Mouse (Mus musculus): ENCODE data around the gene Psen2. TPM values are rescaled to one million over a fixed set of nuclear protein-coding genes. Genes with fewer than 3 reads are reported as not detected.

The Psen2 gene
- total and polyA plus RNA-seq, 3 experiments: 11.6 to 30.5 (median 13.1) TPM

- H3K27me3 ChIP-seq (ENCODE audit: control insufficient read depth, insufficient read depth, low read length): no peaks in the 10 kb centered on the region
- no peak overlapping the region for H3K4me3 ChIP-seq
- TF ChIP-seq POLR2A (IDR thresholded peaks at IDR 0.05; ENCODE audit: insufficient read depth, low read depth, low read length): no peak
- TF ChIP-seq CTCF (IDR thresholded peaks at IDR 0.05): no peak
- TF ChIP-seq EP300 (IDR thresholded peaks at IDR 0.05; ENCODE audit: insufficient read depth, low read depth, low read length): no peak
- intact Hi-C loops (cut with DNase I): loop anchor here (2.0 kb wide), 1 partner anchor 17 kb away; no protein-coding TSS in a partner anchor
- H3K9ac ChIP-seq (ENCODE audit: low read depth, low read length): no peak overlapping the region
- H3K36me3 ChIP-seq (ENCODE audit: control insufficient read depth, insufficient read depth, low read length): no peaks in the 10 kb centered on the region
- WGBS: 80% methylated on average over 5 of the region's 5 CpGs
- no peaks in the 10 kb centered on the region for H3K79me2 ChIP-seq (replicated peaks; ENCODE audit: control insufficient read depth, insufficient read depth, low read length)
- no peak for DNase-seq
- H3K27ac ChIP-seq: peak overlapping the region; percentile 84
- peaks cover 19% of the 10 kb centered on the region for H3K4me1 ChIP-seq (ENCODE audit: control insufficient read depth, insufficient read depth, low read length)
Observed at GRCm38 (mm10) chr1:180303600-180303999, 40.4 kb upstream of the Psen2 start.

- H3K27me3 ChIP-seq (ENCODE audit: control insufficient read depth, insufficient read depth, low read length): no peaks in the 10 kb centered on the region
- peak overlapping the region; percentile 84 for H3K27ac ChIP-seq
- no peaks in the 10 kb centered on the region for H3K36me3 ChIP-seq (ENCODE audit: control insufficient read depth, insufficient read depth, low read length)
- no peaks in the 10 kb centered on the region for H3K79me2 ChIP-seq (replicated peaks; ENCODE audit: control insufficient read depth, insufficient read depth, low read length)
- WGBS: 34% methylated on average over 12 of the region's 12 CpGs
- peak; percentile 49 to 70 for DNase-seq
- H3K4me1 ChIP-seq (ENCODE audit: control insufficient read depth, insufficient read depth, low read length): peaks cover 17% of the 10 kb centered on the region
- intact Hi-C loops (cut with DNase I): loop anchor here (2.0 kb wide), 1 partner anchor 16 kb away; no protein-coding TSS in a partner anchor
- H3K4me3 ChIP-seq: no peak overlapping the region; the same call in 1 of the 2 replicates
- TF ChIP-seq CTCF (IDR thresholded peaks at IDR 0.05) (no peak), EP300 (IDR thresholded peaks at IDR 0.05; ENCODE audit: insufficient read depth, low read depth, low read length) (peak; percentile 79), POLR2A (IDR thresholded peaks at IDR 0.05; ENCODE audit: insufficient read depth, low read depth, low read length) (peak; percentile 77; the same call in 1 of the 2 replicates)
- H3K9ac ChIP-seq (ENCODE audit: low read depth, low read length): no peak overlapping the region
Observed at GRCm38 (mm10) chr1:180302253-180303120, 39.2 kb upstream of the Psen2 start.

GRCm38 (mm10) chr1:180300997-180301396 is 37.8 kb upstream of the Psen2 start:
- no peak overlapping the region; the same call in 1 of the 2 replicates for H3K27ac ChIP-seq
- intact Hi-C loops (cut with DNase I): no loop called here
- TF ChIP-seq EP300 (IDR thresholded peaks at IDR 0.05; ENCODE audit: insufficient read depth, low read depth, low read length) (no peak), CTCF (IDR thresholded peaks at IDR 0.05) (no peak), POLR2A (IDR thresholded peaks at IDR 0.05; ENCODE audit: insufficient read depth, low read depth, low read length) (no peak)
- no peaks in the 10 kb centered on the region for H3K27me3 ChIP-seq (ENCODE audit: control insufficient read depth, insufficient read depth, low read length)
- no peak overlapping the region for H3K4me3 ChIP-seq
- no peaks in the 10 kb centered on the region for H3K36me3 ChIP-seq (ENCODE audit: control insufficient read depth, insufficient read depth, low read length)
- no peaks in the 10 kb centered on the region for H3K79me2 ChIP-seq (replicated peaks; ENCODE audit: control insufficient read depth, insufficient read depth, low read length)
- H3K9ac ChIP-seq (ENCODE audit: low read depth, low read length): no peak overlapping the region
- H3K4me1 ChIP-seq (ENCODE audit: control insufficient read depth, insufficient read depth, low read length): peaks cover 20% of the 10 kb centered on the region
- WGBS: 68% methylated on average over 4 of the region's 4 CpGs
- no peak for DNase-seq

GRCm38 (mm10) chr1:180300292-180300691 is 37.1 kb upstream of the Psen2 start:
- intact Hi-C loops (cut with DNase I): no loop called here
- TF ChIP-seq CTCF (IDR thresholded peaks at IDR 0.05) (no peak), POLR2A (IDR thresholded peaks at IDR 0.05; ENCODE audit: insufficient read depth, low read depth, low read length) (no peak), EP300 (IDR thresholded peaks at IDR 0.05; ENCODE audit: insufficient read depth, low read depth, low read length) (no peak)
- WGBS: 87% methylated on average over 4 of the region's 4 CpGs

GRCm38 (mm10) chr1:180299697-180300096 is 36.5 kb upstream of the Psen2 start:
- Histone ChIP-seq H3K27ac (no peak overlapping the region), H3K9ac (ENCODE audit: low read depth, low read length) (no peak overlapping the region), H3K27me3 (ENCODE audit: control insufficient read depth, insufficient read depth, low read length) (no peaks in the 10 kb centered on the region), H3K4me3 (no peak overlapping the region), H3K4me1 (ENCODE audit: control insufficient read depth, insufficient read depth, low read length) (peaks cover 20% of the 10 kb centered on the region), H3K79me2 (replicated peaks; ENCODE audit: control insufficient read depth, insufficient read depth, low read length) (no peaks in the 10 kb centered on the region), H3K36me3 (ENCODE audit: control insufficient read depth, insufficient read depth, low read length) (no peaks in the 10 kb centered on the region)
- TF ChIP-seq EP300 (IDR thresholded peaks at IDR 0.05; ENCODE audit: insufficient read depth, low read depth, low read length) (no peak), POLR2A (IDR thresholded peaks at IDR 0.05; ENCODE audit: insufficient read depth, low read depth, low read length) (no peak), CTCF (IDR thresholded peaks at IDR 0.05) (no peak)
- intact Hi-C loops (cut with DNase I): no loop called here
- 96% methylated on average over 4 of the region's 4 CpGs for WGBS
- no peak for DNase-seq

More at GRCm38 (mm10) chr1:180300292-180300691, 37.1 kb upstream of the Psen2 start:
- H3K9ac ChIP-seq (ENCODE audit: low read depth, low read length): no peak overlapping the region
- H3K36me3 ChIP-seq (ENCODE audit: control insufficient read depth, insufficient read depth, low read length): no peaks in the 10 kb centered on the region
- no peaks in the 10 kb centered on the region for H3K27me3 ChIP-seq (ENCODE audit: control insufficient read depth, insufficient read depth, low read length)
- no peaks in the 10 kb centered on the region for H3K79me2 ChIP-seq (replicated peaks; ENCODE audit: control insufficient read depth, insufficient read depth, low read length)
- H3K4me3 ChIP-seq: no peak overlapping the region
- no peak for DNase-seq
- peaks cover 20% of the 10 kb centered on the region for H3K4me1 ChIP-seq (ENCODE audit: control insufficient read depth, insufficient read depth, low read length)
- H3K27ac ChIP-seq: no peak overlapping the region; the same call in 1 of the 2 replicates

GRCm38 (mm10) chr1:180296088-180296487 is 32.9 kb upstream of the Psen2 start:
- H3K36me3 ChIP-seq (ENCODE audit: control insufficient read depth, insufficient read depth, low read length): no peaks in the 10 kb centered on the region
- H3K4me1 ChIP-seq (ENCODE audit: control insufficient read depth, insufficient read depth, low read length): peaks cover 8% of the 10 kb centered on the region
- intact Hi-C loops (cut with DNase I): loop anchor here (2.0 kb wide), 1 partner anchor 29 kb away; no protein-coding TSS in a partner anchor
- H3K4me3 ChIP-seq: no peak overlapping the region
- no peak overlapping the region for H3K9ac ChIP-seq (ENCODE audit: low read depth, low read length)
- DNase-seq: peak; percentile 45 to 54
- H3K27ac ChIP-seq: peak overlapping the region; percentile 70
- TF ChIP-seq CTCF (IDR thresholded peaks at IDR 0.05) (no peak), EP300 (IDR thresholded peaks at IDR 0.05; ENCODE audit: insufficient read depth, low read depth, low read length) (peak; percentile 49; the same call in 1 of the 2 replicates), POLR2A (IDR thresholded peaks at IDR 0.05; ENCODE audit: insufficient read depth, low read depth, low read length) (no peak)
- H3K79me2 ChIP-seq (replicated peaks; ENCODE audit: control insufficient read depth, insufficient read depth, low read length): no peaks in the 10 kb centered on the region
- WGBS: 54% methylated on average over 9 of the region's 9 CpGs
- H3K27me3 ChIP-seq (ENCODE audit: control insufficient read depth, insufficient read depth, low read length): no peaks in the 10 kb centered on the region

All from heart, adult 2 months (tissue).